10 mouse cellular contexts compared by ENCODE assay signal in genomic region chr12:52010630-52010961, GRCm38 (mm10). TPM values are rescaled to one million over a fixed set of nuclear protein-coding genes. Genes with fewer than 3 reads are reported as not detected.
DNase-seq lines count a peak whose midpoint lies in the region; TF ChIP-seq lines count a peak whose summit lies in the region.
"Had no signal": no experiment of that assay in that cellular context is flagged by ENCODE, and none has a peak within 500 bp of the region (broad histone marks: within the 10 kb centered on the region; RNA-seq: fewer than 3 reads in every experiment).

No protein-coding gene starts in this region.

- no peak overlapping the region for H3K27ac ChIP-seq in ES-E14 (ENCODE audit: insufficient read depth, low read depth, low read length, poor library complexity, severe bottlenecking)
- H3K27ac ChIP-seq in midbrain, embryonic 10.5 days (replicated peaks) = peak overlapping the region; percentile 78; the same call in 1 of the 2 replicates

- no peaks in the 10 kb centered on the region for H3K36me3 ChIP-seq in ES-E14 (ENCODE audit: control insufficient read depth, insufficient read depth, low read length, poor library complexity, severe bottlenecking)
- H3K36me3 ChIP-seq in midbrain, embryonic 10.5 days = no peaks in the 10 kb centered on the region

- H3K4me3 ChIP-seq in ES-E14 (ENCODE audit: insufficient read depth in 1 of 2, low read depth in 1 of 2, low read length in 2 of 2, poor library complexity in 1 of 2, severe bottlenecking in 1 of 2) = no peak overlapping the region
- H3K4me3 ChIP-seq in midbrain, embryonic 10.5 days = peak overlapping the region; percentile 30; the same call in 1 of the 2 replicates

- intact Hi-C loops in heart, postnatal 10 days (cut with DNase I) = loop anchor here (2.0 to 5.0 kb wide), 3 partner anchors 628 to 887 kb away; no protein-coding TSS in a partner anchor
- intact Hi-C loops in heart, postnatal 25 days (cut with DNase I) = loop anchor here (1.0 to 5.0 kb wide), 3 partner anchors 627 to 887 kb away; no protein-coding TSS in a partner anchor

- H3K9me3 ChIP-seq in ES-E14 (ENCODE audit: control insufficient read depth, insufficient read depth, low read depth, low read length) = no peaks in the 10 kb centered on the region
- no peaks in the 10 kb centered on the region for H3K9me3 ChIP-seq in midbrain, embryonic 10.5 days (replicated peaks)

- H3K27me3 ChIP-seq in midbrain, embryonic 10.5 days (ENCODE audit: low read depth, poor library complexity, severe bottlenecking) = no peaks in the 10 kb centered on the region

- in situ Hi-C loops in ES-E14 (cut with MboI; ENCODE audit: low sequenced_read_pairs in 2 of 2, unreplicated experiment in 2 of 2) = no loop called here

- peak; percentile 18 to 53 for DNase-seq in heart, postnatal 10 days
- no peak for DNase-seq in heart, postnatal 25 days (ENCODE audit: low spot score)
- peak; percentile 39 for DNase-seq in ES-E14 (ENCODE audit: low read depth, low spot score)
- peak; percentile 22 for DNase-seq in embryo, embryonic 9.5 days (ENCODE audit: extremely low spot score)
- no peak for DNase-seq in midbrain, embryonic 10.5 days (ENCODE audit: low spot score)
- no peak for DNase-seq in urinary bladder, adult 18-20 months (ENCODE audit: low spot score in 2 of 2)
- no peak for DNase-seq in adrenal gland, postnatal 10 days
- no peak for DNase-seq in kidney, postnatal 4 days

- no peak overlapping the region for H3K9ac ChIP-seq in ES-E14 (ENCODE audit: insufficient read depth, low read depth, low read length, poor library complexity, severe bottlenecking)

- no peaks in the 10 kb centered on the region for H3K4me1 ChIP-seq in ES-E14 (ENCODE audit: control insufficient read depth in 2 of 2, insufficient read depth in 2 of 2, low read length in 2 of 2, poor library complexity in 1 of 2)
- H3K4me1 ChIP-seq in midbrain, embryonic 10.5 days = peaks cover 19% of the 10 kb centered on the region

- WGBS in midbrain, embryonic 10.5 days = 67% methylated on average over 2 of the region's 2 CpGs

TF ChIP-seq in ES-E14, 5 proteins besides CTCF, POLR2A, EP300 and RAD21:
- no peak for TF ChIP-seq MAFK (IDR thresholded peaks at IDR 0.05; ENCODE audit: insufficient read depth, low read depth, low read length)
- peak; percentile 79 for TF ChIP-seq ZNF384 (IDR thresholded peaks at IDR 0.05; ENCODE audit: low read depth, low read length)
TF ChIP-seq in ES-E14: peak in this region for 1.

RNA-seq across cellular contexts. Expression of gene Dtd2, which starts 4.3 kb away (rescaled TPM):
- 1 to 10 TPM; 6.8 to 8.4 TPM for total RNA-seq in heart, postnatal 10 days (2021)
- total RNA-seq in heart, postnatal 25 days (2021) = 1 to 10 TPM; 4.9 to 5.2 TPM
- total RNA-seq in ES-E14 (2012; rRNA removed) = 11.9 and 12.6 TPM in 2 replicates
- polyA plus RNA-seq in midbrain, embryonic 10.5 days (2016; fragmentation: Nextera tagmentation; extraction: Ambion mirVana) = 30.5 and 31.8 TPM in 2 replicates
- total RNA-seq in adrenal gland, postnatal 10 days (2021) = 10 to 100 TPM; 16.7 to 21.1 TPM

RNA-seq across cellular contexts. Expression of gene Gpr33, which starts 17.3 kb away (rescaled TPM):
- not detected for total RNA-seq in heart, postnatal 10 days (2021)
- not detected for total RNA-seq in heart, postnatal 25 days (2021)
- total RNA-seq in ES-E14 (2012; rRNA removed) = not detected in 2 replicates
- polyA plus RNA-seq in midbrain, embryonic 10.5 days (2016; fragmentation: Nextera tagmentation; extraction: Ambion mirVana) = not detected in 2 replicates
- not detected for total RNA-seq in adrenal gland, postnatal 10 days (2021)
- total RNA-seq: neutrophil, adult 5-6 weeks had no signal
- polyA plus RNA-seq: intestine, embryonic 14.5 days had no signal

RNA-seq across cellular contexts. Expression of gene Heatr5a, which starts 39.5 kb away (rescaled TPM):
- 10 to 100 TPM; 21.8 to 23.0 TPM for total RNA-seq in heart, postnatal 10 days (2021)
- 10 to 100 TPM; 18.9 to 21.6 TPM for total RNA-seq in heart, postnatal 25 days (2021)
- 20.9 and 23.0 TPM in 2 replicates for total RNA-seq in ES-E14 (2012; rRNA removed)
- 12.6 and 12.9 TPM in 2 replicates for polyA plus RNA-seq in midbrain, embryonic 10.5 days (2016; fragmentation: Nextera tagmentation; extraction: Ambion mirVana)
- 10 to 100 TPM; 14.9 to 22.4 TPM for total RNA-seq in adrenal gland, postnatal 10 days (2021)

Comparison
In these comparisons a context has a peak if more than half of its experiments do, and no peak if none do; other contexts are left out.
1. DNase-seq: peak in heart, postnatal 10 days (2 of 2), ES-E14 (single experiment) and embryo, embryonic 9.5 days (single experiment); none in heart, postnatal 25 days (single experiment), midbrain, embryonic 10.5 days (single experiment), urinary bladder, adult 18-20 months (0 of 2), adrenal gland, postnatal 10 days (single experiment) and kidney, postnatal 4 days (0 of 2).